Mouse (Mus musculus) layer of hippocampus, postnatal 14 days (tissue): Measurements from ENCODE around the gene Scgb2b17. TPM values are rescaled to one million over a fixed set of nuclear protein-coding genes. Genes with fewer than 3 reads are reported as not detected.
"Not testable (repeated sequence)": the region's sequence is repeated elsewhere in the genome, so short reads cannot be mapped to it uniquely, and the experiment has no call there.

Experiments used
- DNase-seq, 2 experiments: peaks; one replicate each; pipeline ENCODE4 v3.0.0; 2021 to 2022; ENCODE audit warnings: low spot score in 2 of 2, mixed read lengths in 1 of 2
- long read RNA-seq, 2 experiments: library from polyadenylated mRNA; stranded (forward); transcript quantifications; one replicate each; pipeline ENCODE4 v2.0.0; 2021
- total RNA-seq, 2 experiments: library from RNA; stranded (reverse); gene quantifications; 2 replicates each; pipeline ENCODE4 v1.2.3; 2021

Gene Scgb2b17
- total RNA-seq, result not detected
- long read RNA-seq, experiment 1, result 0 reads
- long read RNA-seq, experiment 2, result 0 reads

- not testable (repeated sequence) for DNase-seq
Observed at GRCm38 (mm10) chr7:33056461-33056860, at the start of gene Scgb2b17. TSS of gene Scgb2b17 (minus strand) at chr7:33056561.

GRCm38 (mm10) chr7:33063149-33063548 lies 6.8 kb upstream of the Scgb2b17 start, which contains the start of gene Scgb1b17:
TSS of gene Scgb1b17 (plus strand) at chr7:33063449.
- not testable (repeated sequence) for DNase-seq

Other genes with a start within 250 kb of the Scgb2b17 start
- not detected for gene Scgb2b15, start 226.9 kb downstream of the Scgb2b17 start, total RNA-seq
- not detected for gene Scgb1b15, start 220.0 kb downstream of the Scgb2b17 start, total RNA-seq
- gene Scgb1b17, start 6.9 kb upstream of the Scgb2b17 start, total RNA-seq, result not detected
- gene Scgb2b18, start 117.3 kb upstream of the Scgb2b17 start, total RNA-seq, result not detected
- not detected for gene Scgb1b18, start 129.0 kb upstream of the Scgb2b17 start, total RNA-seq
- not detected for gene Scgb2b19, start 223.8 kb upstream of the Scgb2b17 start, total RNA-seq
- not detected for gene Scgb1b19, start 230.7 kb upstream of the Scgb2b17 start, total RNA-seq